Mouse (Mus musculus) adrenal gland, adult 8-10 months (tissue): ENCODE data around the gene Cutal. TPM values are rescaled to one million over a fixed set of nuclear protein-coding genes. Genes with fewer than 3 reads are reported as not detected.

Source experiments
- DNase-seq: peaks from one replicate; pipeline ENCODE4 v3.0.0; 2022
- total RNA-seq, 4 experiments: library from RNA; stranded (reverse); gene quantifications; 2 replicates each; pipeline ENCODE4 v1.2.4; 2022

Cutal gene
- total RNA-seq, 4 experiments from 2014 or later, result 0.41 to 1.4 (median 0.74) TPM

DNA sequence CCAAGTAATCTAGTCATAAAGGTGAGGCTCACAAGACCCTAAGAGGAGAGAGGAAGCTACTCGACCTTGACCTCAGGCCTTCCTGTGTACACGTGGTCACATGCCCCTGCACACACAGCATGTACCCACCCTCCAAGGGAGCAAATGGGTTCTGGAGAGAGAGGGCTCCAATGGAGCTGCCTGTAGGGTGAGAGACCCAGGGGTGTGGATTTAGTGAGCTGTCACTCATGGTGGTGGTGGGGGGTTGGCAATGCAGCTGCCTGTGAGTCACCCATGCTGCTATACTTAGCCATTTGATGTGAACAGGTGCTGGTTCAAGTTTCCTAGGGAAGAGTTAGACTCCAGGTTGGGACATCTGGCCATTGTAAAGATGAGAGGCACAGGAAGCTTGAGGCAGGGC lies 45.9 kb downstream of the Cutal start:
- DNase-seq, result no peak

DNA sequence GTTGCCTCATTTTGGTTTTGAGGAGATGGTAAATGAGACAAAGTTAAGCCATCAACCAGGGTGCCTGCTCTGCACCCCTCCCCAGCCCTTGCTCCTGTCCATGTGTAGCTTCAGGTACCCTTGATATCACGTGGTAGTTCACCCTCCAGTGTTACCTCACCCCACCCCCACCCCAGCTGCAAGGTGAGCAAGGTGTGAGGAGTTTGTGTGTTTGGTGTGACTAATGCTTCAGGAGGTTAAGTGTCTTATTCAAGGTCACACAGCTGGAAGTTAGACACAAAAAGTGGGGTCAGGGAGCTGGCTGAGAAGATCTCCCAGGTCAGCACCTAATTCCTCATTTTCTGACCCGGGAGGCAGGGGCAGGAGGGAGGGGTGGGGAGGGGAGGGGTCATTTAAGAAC lies 48.5 kb downstream of the Cutal start:
- no peak for DNase-seq

DNA sequence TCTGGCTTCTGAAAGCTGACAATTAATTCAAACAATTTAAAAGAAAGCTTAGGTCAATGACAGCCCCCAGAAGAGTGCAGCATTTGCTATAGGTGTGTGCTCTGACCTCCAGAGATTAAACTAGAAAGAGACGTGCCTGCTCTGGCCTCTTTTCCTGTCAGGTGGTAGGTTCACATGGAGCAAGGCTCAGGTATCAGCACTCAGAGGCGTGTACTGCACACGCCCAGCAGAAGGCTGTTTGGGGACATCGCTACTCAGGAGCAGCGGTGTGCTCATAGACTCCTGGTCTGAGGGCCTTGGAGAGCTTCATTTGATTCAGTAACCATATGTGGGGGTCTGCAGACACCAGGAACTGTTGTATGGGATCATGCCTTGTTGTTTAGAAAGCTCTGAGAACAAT lies 53.1 kb downstream of the Cutal start:
- DNase-seq, result no peak

DNA sequence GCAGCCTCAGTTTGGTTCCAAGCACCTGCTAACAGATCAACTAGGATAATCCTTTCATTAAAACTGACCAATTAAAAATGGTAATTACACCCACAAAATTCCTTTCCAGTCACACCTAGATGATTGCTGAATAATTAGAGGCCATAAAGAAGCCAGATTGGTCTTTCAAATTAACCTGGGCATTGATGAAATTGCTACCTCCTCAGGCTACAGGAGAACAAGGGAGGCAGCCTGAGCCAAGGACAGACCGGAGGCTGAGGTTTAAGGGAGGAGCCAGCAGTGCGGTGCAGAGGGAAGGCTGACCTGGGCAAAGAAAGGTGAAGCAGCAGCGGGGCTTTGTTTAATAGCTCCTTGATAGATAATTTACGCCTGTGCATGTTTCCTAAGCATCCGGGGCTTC lies 63.3 kb downstream of the Cutal start:
- no peak for DNase-seq

DNA sequence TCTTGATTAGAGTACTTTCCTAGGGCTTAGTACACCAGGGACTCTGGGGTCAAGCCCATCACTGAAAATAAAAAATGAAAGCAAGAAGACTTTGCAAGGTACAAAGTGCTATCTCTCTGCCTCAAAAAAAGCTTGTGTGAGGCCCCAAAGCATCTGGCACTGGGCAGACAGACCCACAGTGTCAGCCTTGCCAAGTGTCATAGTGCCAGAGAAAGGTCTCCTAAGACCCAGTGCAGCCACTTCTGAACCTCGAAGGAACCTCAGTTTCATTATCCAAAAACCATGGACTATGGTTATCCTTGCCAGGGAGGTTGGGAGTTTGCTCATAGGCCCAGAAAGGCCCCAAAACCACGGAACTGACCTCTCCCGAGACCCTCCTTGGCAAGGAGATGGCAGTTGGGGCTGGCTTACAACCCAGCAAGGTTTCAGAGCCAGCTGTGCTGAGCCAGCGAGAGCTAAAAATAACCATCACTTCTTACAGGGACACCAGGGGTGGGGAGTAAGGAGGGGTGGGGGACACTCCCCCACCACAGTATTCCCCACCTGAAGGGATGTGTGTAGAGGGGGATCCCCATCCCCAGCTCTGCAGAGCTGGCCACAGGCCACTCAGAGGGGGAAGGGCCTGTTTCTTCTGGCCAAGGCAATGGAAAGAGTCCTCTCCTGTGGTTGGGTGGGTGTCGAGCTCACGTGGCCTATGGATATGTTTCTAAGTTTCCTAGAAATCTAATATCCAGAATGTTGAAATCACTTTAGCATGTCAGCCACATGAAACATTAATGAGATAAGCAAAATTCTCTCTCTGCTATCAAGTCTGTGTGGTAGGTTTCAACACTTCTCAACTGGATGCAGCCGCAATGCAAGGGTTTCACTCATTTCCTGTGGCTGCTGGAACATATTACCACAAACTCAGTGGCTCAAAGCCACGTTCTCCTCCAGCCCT lies 64.3 kb downstream of the Cutal start:
- DNase-seq, result no peak

DNA sequence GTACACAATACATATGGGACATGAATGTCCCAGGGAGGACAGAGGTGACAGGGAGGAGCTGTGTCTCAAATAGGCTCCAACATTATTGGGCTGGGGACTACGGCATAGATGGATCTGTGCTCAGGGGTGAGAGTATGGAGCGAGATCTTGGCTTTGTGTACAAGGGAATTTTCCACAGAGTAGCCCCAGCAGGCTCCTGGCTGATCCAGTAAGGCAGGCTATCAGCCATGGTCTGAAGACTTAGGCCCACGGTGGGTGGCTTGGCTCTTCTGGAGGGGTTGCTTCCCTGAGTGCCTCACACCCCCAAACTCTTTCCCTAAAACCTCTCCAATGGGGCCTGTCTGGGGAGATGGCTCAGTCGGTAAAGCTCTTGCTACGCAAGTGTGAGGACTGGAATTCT lies 66.0 kb downstream of the Cutal start:
- no peak for DNase-seq

DNA sequence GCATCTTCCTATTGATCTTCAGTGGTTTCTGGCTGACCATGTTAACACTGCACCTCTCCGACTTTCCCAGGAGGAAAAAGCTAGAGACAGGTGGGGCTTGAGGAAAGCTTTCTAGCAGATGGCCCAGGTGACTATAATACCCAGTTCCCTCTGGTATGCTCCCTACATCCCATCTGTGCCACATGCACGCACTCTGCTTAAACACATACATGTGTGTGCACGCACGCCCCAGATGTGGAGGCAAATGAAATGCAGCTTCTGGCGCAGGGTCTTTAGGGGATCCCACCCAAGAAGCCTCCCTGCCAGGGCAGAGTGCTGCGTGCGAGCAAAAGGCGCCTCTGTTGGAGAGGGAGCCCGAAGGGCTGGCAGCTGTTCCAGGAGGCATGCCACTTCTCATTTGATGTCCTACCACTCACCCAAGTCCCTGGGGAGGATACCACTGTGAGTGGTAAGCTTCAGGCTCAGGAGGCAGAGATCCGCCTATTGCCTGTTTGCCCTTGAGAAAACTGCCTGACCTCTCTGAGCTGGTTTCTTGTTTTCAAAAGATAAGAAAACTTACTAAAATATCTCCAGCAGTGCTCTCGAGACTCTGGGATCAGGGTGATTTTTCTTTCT lies 67.0 kb downstream of the Cutal start:
- no peak for DNase-seq

Other genes with a start within 250 kb of the Cutal start
- 10 to 100 TPM; 69.2 to 84.9 (median 78.4) TPM for gene Gapvd1, start 119.2 kb upstream of the Cutal start, total RNA-seq
- 100 to 1,000 TPM; 553 to 818 (median 637) TPM for gene Hspa5, start 102.4 kb upstream of the Cutal start, total RNA-seq
- 10 to 100 TPM; 26.4 to 33.2 (median 29.0) TPM for gene Rabepk, start 74.5 kb upstream of the Cutal start, total RNA-seq
- gene Fbxw2, start 48.1 kb upstream of the Cutal start, total RNA-seq, result 10 to 100 TPM; 65.3 to 90.7 (median 79.0) TPM
- gene Gm34653, start 41.4 kb upstream of the Cutal start, total RNA-seq, result under 1 TPM in 1 of 4 experiments, not detected in 3; 0.16 TPM
- 10 to 100 TPM; 42.6 to 49.8 (median 45.8) TPM for gene Psmd5, start 572 bp downstream of the Cutal start, total RNA-seq
- gene Phf19, start 39.6 kb downstream of the Cutal start, total RNA-seq, result 1 to 10 TPM; 2.4 to 4.5 (median 3.6) TPM
- gene Traf1, start 87.4 kb downstream of the Cutal start, total RNA-seq, result 1 to 10 TPM; 2.2 to 5.8 (median 3.3) TPM
- gene Hc, start 187.0 kb downstream of the Cutal start, total RNA-seq, result under 1 TPM in 3 of 4 experiments, not detected in 1; 0.32 to 0.38 (median 0.35) TPM
- gene AI182371, start 227.1 kb downstream of the Cutal start, total RNA-seq, result 1 to 10 TPM in 1 of 4 experiments, under 1 TPM in 3; 0.21 to 1.5 (median 0.71) TPM
- 10 to 100 TPM; 16.4 to 30.7 (median 23.5) TPM for gene Cntrl, start 235.1 kb downstream of the Cutal start, total RNA-seq